Mouse (Mus musculus) CH12.LX (cell line): ENCODE results near the gene Hoxd13.

Source experiments
- CTCF ChIP-seq, 2 experiments: IDR thresholded peaks in 1 of 2; conservative IDR thresholded peaks in 1 of 2; 2 replicates each; pipeline ENCODE4 v1.5.1; 2011 to 2012; ENCODE audit warnings: low read depth in 2 of 2, low read length in 2 of 2, improper control_type of control experiment in 1 of 2, inconsistent platforms in 1 of 2, mild to moderate bottlenecking in 1 of 2, moderate library complexity in 1 of 2
- E2F4 ChIP-seq: IDR thresholded peaks from 2 replicates; pipeline ENCODE4 v1.6.1; 2011; ENCODE audit warnings: low read depth, low read length, improper control_type of control experiment; ENCODE audit not compliant: insufficient replicate concordance
- ETS1 ChIP-seq: conservative IDR thresholded peaks from 2 replicates; pipeline ENCODE4 v1.6.1; 2012; ENCODE audit warnings: low read depth, mild to moderate bottlenecking, inconsistent platforms, low read length, improper control_type of control experiment, moderate library complexity
- KAT2A ChIP-seq: IDR thresholded peaks from 2 replicates; pipeline ENCODE4 v1.6.1; 2012; ENCODE audit warnings: low read length, improper control_type of control experiment, inconsistent platforms; ENCODE audit not compliant: insufficient replicate concordance
- MEF2A ChIP-seq: IDR thresholded peaks from 2 replicates; pipeline ENCODE4 v1.6.1; 2014; ENCODE audit warnings: low read depth, mild to moderate bottlenecking, inconsistent platforms, low read length, improper control_type of control experiment, borderline replicate concordance
- MYC ChIP-seq: IDR thresholded peaks from 2 replicates; pipeline ENCODE4 v1.6.1; 2011; ENCODE audit warnings: low read depth, mild to moderate bottlenecking, improper control_type of control experiment, low read length
- NELFE ChIP-seq: IDR thresholded peaks from 2 replicates; pipeline ENCODE4 v1.6.1; 2011; ENCODE audit warnings: low read depth, low read length, improper control_type of control experiment
- POLR2A ChIP-seq: IDR thresholded peaks from 2 replicates; pipeline ENCODE4 v1.6.1; 2011; ENCODE audit warnings: low read depth, mild to moderate bottlenecking, improper control_type of control experiment, low read length
- SMC3 ChIP-seq: IDR thresholded peaks from 2 replicates; pipeline ENCODE4 v1.6.1; 2011; ENCODE audit warnings: low read depth, low read length, improper control_type of control experiment

GRCm38 (mm10) chr2:74645631-74646030 lies 22.5 kb upstream of the Hoxd13 start:
- TF ChIP-seq E2F4 (no peak), CTCF (conservative IDR thresholded peaks at IDR 0.05 in 1 of 2, IDR thresholded peaks at IDR 0.05 in 1 of 2; ENCODE audit: low read depth in 2 of 2, low read length in 2 of 2) (no peak), NELFE (no peak), SMC3 (no peak), POLR2A (no peak), ETS1 (no peak), MYC (no peak), KAT2A (no peak), MEF2A (no peak)
